Mouse (Mus musculus): Measurements from ENCODE around the gene Lrch4.

The Lrch4 gene

GRCm38 (mm10) chr5:137628498-137629305 is at the start of gene Lrch4, which contains the start of the genes Fbxo24 and Gm20605:
Lrch4 (plus strand) TSS chr5:137629121.
Fbxo24 (minus strand) TSS chr5:137629002.
Gm20605 (plus strand) TSS chr5:137629175.
- DNase-seq (ENCODE audit: low read depth, low spot score), result peak; percentile 100

DNA sequence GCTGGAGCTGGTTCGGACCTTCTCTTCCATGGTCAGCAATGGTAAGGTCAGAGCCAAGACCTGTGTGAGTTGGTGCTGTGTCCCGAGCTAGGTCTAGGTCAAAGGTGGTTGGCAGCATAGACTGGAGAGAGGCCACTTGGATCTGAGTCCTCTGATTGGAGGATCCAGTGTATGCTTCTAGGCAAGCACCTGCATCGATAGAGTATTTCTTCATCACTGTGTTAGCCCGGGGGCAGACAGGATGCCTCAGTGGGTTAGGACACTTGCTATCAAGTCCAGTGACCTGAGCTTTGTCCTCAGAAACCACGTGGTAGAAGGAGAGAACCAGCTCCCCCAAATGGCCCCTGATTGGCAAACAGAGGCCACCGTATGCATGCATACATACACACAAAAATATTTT is 48.7 kb upstream of the Lrch4 start:
- no peak for DNase-seq (ENCODE audit: low read depth, low spot score)

DNA sequence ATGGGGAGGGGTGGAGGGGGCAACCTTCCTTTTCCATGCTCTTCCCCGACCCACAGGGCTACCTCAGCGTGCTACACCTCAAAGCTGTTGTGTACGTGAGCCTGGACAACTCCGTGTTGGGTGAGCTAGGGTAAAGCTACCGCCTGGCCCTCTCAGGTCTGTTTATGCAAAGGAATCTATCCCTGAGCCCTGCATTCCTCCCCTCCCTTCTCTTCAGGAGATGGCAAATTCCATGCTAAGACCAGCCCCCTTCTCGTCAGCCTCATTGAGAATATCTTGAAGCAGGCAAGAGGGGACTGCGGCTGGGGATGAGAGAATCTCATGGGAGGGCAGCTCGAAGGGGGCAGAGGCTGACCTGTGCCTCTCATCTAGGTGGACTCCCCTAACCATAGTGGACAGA is 46.2 kb upstream of the Lrch4 start:
- peak; percentile 48 for DNase-seq (ENCODE audit: low read depth, low spot score)

GRCm38 (mm10) chr5:137583670-137584169 is 45.2 kb upstream of the Lrch4 start:
- peak; percentile 40 for DNase-seq (ENCODE audit: low read depth, low spot score)

DNA sequence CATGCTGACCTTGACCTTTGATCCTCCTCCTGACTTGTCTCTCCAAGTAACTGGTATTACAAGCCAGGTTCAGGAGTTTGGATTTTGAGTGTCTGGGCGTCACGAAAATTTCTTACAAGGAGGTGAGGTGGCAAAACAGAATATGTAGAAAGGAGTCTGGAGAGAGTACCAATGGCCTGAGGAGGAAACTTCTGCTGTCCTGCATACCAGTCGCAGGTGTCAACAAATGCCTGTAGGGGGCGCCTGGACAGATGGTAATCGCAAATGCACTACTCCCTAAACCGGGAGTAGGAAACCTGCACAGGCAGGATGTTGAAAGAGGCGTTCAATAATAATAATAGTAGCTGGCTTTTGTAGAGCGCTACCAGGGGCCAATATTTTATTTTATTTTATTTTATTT is 43.9 kb upstream of the Lrch4 start:
- peak; percentile 89 for DNase-seq (ENCODE audit: low read depth, low spot score)

GRCm38 (mm10) chr5:137590507-137590906 is 38.4 kb upstream of the Lrch4 start:
- DNase-seq (ENCODE audit: low read depth, low spot score), result no peak

GRCm38 (mm10) chr5:137595921-137596320 is 33.0 kb upstream of the Lrch4 start:
- DNase-seq (ENCODE audit: low read depth, low spot score), result no peak

DNA sequence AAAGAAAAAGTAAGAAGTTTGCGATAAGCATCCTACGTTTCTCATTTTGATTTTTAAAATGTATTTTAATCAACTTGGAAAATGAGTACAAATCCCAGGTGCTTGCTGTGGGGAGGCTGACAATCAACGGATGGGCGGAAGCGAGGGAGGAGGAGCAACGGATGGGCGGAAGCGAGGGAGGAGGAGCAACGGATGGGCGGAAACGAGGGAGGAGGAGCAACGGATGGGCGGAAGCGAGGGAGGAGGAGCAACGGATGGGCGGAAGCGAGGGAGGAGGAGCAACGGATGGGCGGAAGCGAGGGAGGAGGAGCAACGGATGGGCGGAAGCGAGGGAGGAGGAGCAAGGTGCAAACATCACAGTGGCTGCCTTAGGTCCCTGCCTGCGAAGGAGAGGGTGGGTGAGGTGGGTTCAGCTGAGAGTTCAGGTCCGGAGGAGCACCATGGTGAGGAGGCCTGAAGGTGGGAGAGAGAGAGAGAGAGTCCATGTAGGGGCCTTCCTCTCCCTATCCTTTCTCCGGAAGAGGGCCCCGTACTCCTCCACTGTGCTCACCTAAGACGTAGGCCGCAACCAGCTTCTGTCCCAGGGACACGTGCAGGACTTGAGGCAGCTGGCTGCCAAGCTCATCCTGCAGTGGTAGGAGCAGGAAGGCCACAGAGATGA is 32.2 kb upstream of the Lrch4 start:
- peak; percentile 80 for DNase-seq (ENCODE audit: low read depth, low spot score)

- no peak for DNase-seq (ENCODE audit: low read depth, low spot score)
Observed at GRCm38 (mm10) chr5:137597625-137598024, 31.3 kb upstream of the Lrch4 start.

DNA sequence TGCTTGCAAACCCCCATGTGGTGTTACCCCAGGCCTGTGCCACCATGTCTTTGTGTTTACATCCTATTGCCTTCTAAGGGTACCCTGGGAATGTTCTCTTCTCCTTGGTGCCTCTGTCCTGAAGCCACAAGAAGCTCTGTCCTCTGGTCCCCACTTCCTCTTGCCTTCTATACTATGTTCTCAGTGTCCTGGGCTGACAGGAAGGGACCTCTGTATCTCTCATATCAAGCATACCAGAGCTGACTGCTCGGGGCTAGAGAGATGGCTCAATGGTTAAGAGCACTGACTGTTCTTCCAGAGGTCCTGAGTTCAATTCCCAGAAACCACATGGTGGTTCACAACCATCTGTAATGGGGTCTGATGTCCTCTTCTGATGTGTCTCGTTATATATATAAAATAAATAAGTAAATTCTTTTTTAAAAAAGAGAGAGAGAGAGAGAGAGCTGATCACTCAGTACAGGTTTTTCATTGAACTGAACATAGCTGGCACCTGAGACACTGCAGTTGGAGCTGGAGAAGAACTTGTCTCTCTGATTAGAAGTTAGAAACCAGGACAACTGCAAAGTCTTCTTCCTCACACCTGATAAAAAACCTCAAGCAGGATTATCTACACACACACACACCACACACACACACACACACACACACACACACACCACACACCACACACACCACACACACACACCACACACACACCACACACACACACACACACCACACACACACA is 30.7 kb upstream of the Lrch4 start:
- DNase-seq (ENCODE audit: low read depth, low spot score), result no peak

GRCm38 (mm10) chr5:137599600-137599999 is 29.3 kb upstream of the Lrch4 start:
- DNase-seq (ENCODE audit: low read depth, low spot score), result no peak

DNA sequence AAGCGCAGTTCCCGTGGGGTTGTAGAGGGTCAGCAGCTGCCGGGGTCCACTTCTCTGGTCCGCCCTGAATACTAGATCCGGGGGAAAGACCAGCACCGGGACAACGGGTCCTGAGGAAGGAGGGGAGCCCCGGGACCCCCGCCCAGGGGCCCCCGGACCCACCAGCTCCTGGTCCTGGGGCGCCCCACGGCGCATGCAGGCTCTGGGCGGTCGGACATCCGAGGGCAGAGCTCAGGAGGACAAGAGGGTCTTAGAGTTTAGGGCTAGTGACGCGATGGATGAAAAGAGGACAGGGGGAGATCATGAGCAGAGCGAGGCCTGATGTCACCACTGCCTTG is 28.7 kb upstream of the Lrch4 start:
- no peak for DNase-seq (ENCODE audit: low read depth, low spot score)

GRCm38 (mm10) chr5:137600619-137601364 is 28.1 kb upstream of the Lrch4 start, which contains the start of gene Mospd3:
Mospd3 (minus strand) TSS chr5:137601058.
- peak; percentile 99 for DNase-seq (ENCODE audit: low read depth, low spot score)

DNA sequence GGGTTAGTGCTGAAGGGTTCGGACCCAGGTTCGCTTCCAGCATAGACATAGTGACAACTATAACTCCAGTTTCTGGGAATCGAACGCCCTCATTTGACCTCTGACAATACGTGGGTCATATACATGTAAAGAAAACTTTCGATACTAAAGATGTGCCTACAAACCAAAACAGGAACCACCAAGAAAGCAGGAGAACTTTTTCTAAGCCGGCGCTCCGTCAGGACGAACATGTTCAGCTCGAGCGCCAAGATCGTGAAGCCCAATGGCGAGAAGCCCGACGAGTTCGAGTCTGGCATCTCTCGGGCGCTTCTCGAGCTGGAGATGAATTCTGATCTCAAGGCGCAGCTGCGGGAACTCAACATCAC is 27.6 kb upstream of the Lrch4 start:
- DNase-seq (ENCODE audit: low read depth, low spot score), result peak; percentile 74

DNA sequence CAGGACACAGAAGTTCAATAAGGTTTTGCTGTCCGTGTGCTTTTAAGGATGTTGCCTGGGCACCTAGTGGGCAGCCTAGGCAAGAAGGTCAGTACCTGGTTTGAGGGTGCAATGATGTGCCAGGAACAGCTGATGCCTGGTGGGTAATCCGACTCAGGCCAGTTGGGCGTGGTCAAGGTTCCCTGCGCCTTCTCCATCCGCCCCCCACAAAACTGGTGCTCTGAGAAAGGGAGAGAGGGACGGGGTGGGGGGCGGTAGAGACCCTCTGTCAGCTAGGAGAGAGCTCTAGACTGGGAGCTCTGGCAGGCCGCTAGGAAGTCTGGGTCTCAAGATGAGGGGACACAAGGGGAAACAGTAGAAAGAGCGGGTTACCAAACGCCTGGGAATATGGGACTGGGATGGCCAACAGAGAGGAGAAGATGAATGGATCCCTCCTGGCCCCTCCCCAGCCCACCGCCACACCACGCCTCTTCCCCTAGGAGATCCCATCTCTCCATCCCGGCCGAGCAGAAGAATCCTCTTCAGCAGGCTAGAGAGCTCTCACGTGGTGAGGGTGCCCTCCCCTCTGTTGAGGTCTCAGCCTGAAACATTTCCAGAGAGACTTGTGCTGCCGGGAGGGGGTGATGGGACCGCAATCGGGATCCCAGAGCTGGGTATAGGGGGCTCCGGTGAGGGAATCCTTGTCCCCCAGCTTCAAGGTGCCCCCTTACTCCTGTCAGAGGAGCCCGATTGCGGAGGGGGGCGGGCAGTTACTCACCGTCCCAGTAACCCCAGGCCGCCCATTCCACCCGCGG is 20.9 kb upstream of the Lrch4 start:
- peak; percentile 84 for DNase-seq (ENCODE audit: low read depth, low spot score)

GRCm38 (mm10) chr5:137608654-137609190 is 20.2 kb upstream of the Lrch4 start:
- peak; percentile 45 for DNase-seq (ENCODE audit: low read depth, low spot score)

DNA sequence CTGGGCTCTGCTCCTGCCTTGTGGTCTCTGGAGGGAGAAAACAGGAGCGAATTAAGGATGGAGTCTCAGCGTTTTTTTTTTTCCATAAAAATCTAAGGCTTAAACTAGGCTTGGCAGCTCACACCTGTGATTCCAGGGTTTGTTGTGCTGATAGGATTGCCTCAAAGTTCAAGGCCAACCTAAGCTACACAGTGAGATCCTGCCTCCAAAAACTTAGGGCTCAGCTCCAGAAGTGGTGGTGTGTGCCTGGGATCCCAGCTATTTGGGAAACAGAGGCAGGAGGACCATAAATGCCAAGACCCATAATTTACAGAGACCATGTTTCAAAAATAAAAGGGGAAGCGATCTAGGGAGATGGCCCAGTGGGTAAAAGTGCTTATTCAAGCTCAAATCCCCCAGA is 19.6 kb upstream of the Lrch4 start:
- DNase-seq (ENCODE audit: low read depth, low spot score), result no peak

DNA sequence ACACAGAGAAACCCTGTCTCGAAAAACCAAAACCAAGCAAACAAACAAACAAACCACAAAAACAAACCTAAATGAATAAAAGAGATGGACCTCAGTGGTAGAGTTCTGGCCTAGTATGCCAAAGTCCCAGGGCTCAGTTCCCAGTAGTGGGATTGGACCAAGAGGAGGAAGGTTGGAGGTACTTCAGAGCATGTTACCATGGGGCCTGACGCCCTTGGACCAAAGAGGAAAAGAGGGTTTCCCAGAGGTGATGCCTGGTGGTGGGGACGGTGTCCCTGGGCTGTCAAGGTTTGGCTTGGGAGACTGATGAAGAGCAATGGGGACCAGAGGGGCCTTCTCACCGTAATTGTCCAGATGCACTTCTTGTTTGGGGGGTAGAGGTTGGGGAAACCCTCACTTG is 18.9 kb upstream of the Lrch4 start:
- DNase-seq (ENCODE audit: low read depth, low spot score), result no peak

- peak; percentile 88 for DNase-seq (ENCODE audit: low read depth, low spot score)
Observed at GRCm38 (mm10) chr5:137610548-137611244, 18.2 kb upstream of the Lrch4 start.

- DNase-seq (ENCODE audit: low read depth, low spot score), result no peak
Observed at GRCm38 (mm10) chr5:137611245-137611602, 17.7 kb upstream of the Lrch4 start.
